Mouse (Mus musculus) megakaryocyte, embryonic 14.5 days (primary cell): ENCODE results near the gene Foxo3. TPM values are rescaled to one million over a fixed set of nuclear protein-coding genes. Genes with fewer than 3 reads are reported as not detected.

Experiments used
- H3K27me3 ChIP-seq: replicated peaks from 2 replicates; pipeline ENCODE3; 2012; ENCODE audit warnings: inconsistent platforms
- H3K36me3 ChIP-seq: replicated peaks from 2 replicates; pipeline ENCODE3; 2012; ENCODE audit warnings: low read length, inconsistent platforms, mixed read lengths
- H3K4me1 ChIP-seq: 2 replicates; pipeline ENCODE4 v1.6.1; 2012; ENCODE audit warnings: inconsistent platforms
- H3K4me3 ChIP-seq: replicated peaks from 2 replicates; pipeline ENCODE3; 2012; ENCODE audit warnings: moderate library complexity, mild to moderate bottlenecking, inconsistent platforms
- H3K9me3 ChIP-seq: 2 replicates; pipeline ENCODE4 v1.6.1; 2012; ENCODE audit warnings: inconsistent platforms
- FLI1 ChIP-seq: IDR thresholded peaks from 2 replicates; pipeline ENCODE4 v1.6.1; 2012; ENCODE audit warnings: low read length, inconsistent platforms, mixed read lengths
- GATA1 ChIP-seq: IDR thresholded peaks from 3 replicates; pipeline ENCODE4 v1.6.1; 2012; ENCODE audit warnings: mixed read lengths, low read length, inconsistent platforms, borderline replicate concordance
- polyA plus RNA-seq: library from polyadenylated mRNA; stranded (reverse); fragments of >175 nt; gene quantifications from 2 replicates; pipeline ENCODE4 v1.2.3, GENCODE M21; 2012; ENCODE audit warnings: low replicate concordance; ENCODE audit not compliant: insufficient read depth

Foxo3 gene
- polyA plus RNA-seq, 1 experiment = 14.8 TPM

DNA sequence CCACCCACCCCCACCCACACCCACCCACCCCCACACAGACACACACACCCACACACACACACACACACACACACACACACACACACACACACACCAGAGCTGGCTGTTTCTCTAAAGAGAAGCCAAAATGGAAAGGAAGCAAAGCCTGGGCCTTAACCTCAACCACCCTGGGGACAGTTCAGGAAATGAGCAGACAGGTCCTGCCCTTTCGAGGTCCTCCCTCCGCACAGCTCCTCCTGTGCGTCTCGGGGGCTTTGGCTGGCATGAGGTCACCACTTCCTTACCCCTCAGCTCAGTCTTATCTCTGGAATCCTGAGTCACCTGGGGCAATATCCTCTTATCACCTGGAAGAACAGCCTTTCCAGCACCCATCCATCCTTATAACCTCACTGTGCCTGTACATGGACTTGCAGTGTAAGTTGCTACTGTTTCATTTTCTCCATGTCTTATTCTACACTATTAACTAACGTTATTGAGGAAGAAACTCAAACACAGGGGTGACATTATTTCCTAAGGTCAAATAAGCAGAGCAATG, 56.1 kb downstream of the Foxo3 start:
- Histone ChIP-seq H3K9me3 (no peaks in the 10 kb centered on the region), H3K4me3 (peak overlapping the region; percentile 79), H3K27me3 (no peaks in the 10 kb centered on the region), H3K36me3 (peaks cover 78% of the 10 kb centered on the region), H3K4me1 (peaks cover 95% of the 10 kb centered on the region)
- TF ChIP-seq FLI1 = no peak
- no peak for TF ChIP-seq GATA1

DNA sequence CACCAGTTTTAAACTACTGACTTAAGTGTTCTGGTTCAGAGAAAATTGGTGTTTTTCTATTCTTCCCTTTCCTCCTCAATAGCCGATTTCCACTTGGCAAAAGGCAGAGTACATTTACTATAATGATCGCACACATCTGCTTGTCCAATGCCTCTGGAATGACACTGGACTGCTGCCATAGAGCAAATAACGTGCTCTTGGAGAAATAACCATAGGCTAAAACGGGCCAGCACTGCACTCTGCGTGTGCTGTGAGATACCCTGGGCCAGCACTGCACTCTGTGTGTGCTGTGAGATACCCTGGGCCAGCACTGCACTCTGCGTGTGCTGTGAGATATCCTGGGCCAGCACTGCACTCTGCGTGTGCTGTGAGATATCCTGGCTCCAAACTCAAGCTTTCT, 65.1 kb downstream of the Foxo3 start:
- H3K4me1 ChIP-seq = peaks cover 59% of the 10 kb centered on the region
- no peak overlapping the region for H3K4me3 ChIP-seq
- peaks cover 83% of the 10 kb centered on the region for H3K36me3 ChIP-seq
- no peak for TF ChIP-seq FLI1
- peaks cover 8% of the 10 kb centered on the region; the same call in 1 of the 2 replicates for H3K9me3 ChIP-seq
- no peaks in the 10 kb centered on the region for H3K27me3 ChIP-seq

DNA sequence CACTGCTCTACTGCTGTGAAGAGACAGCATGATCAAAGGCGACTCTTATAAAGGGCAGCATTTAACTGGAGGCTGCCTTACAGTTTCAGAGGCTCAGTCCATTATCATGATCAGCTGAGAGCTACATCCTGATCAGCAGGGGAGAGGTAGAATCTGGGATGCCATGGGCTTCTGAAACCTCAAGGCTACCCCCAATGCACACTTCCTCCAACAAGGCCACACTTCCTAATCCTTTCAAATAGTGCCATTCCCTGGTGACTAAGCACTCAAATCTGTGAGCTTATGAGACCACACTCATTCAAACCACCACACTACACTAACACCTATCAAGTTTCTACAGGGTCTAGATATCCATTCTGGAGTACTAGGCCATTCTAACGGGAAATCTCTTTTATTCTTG, 65.9 kb downstream of the Foxo3 start:
- Histone ChIP-seq H3K4me1 (peaks cover 59% of the 10 kb centered on the region), H3K36me3 (peaks cover 82% of the 10 kb centered on the region), H3K4me3 (no peak overlapping the region), H3K9me3 (peaks cover 8% of the 10 kb centered on the region; the same call in 1 of the 2 replicates), H3K27me3 (no peaks in the 10 kb centered on the region)
- TF ChIP-seq GATA1 = no peak
- TF ChIP-seq FLI1 = no peak

DNA sequence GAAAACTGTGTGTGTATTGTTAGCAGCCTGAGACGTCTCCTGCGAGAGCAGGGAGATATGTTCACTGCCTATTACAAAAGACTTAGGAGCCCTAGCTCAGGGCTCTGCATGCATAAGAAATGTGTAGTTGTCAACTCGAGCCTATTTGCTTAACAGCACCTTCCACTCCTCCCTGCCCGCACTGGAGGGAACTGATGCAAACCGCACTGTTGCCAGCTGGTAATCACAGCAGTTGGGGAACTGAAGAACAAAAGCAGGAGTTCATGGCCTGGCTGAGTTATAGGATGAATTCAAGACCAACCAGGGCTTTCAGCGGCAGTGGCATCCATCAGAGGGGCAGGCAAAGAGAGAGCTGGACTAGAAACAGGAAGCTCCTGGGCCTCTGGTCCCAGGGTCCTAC, 66.7 kb downstream of the Foxo3 start:
- Histone ChIP-seq H3K4me1 (peaks cover 58% of the 10 kb centered on the region), H3K4me3 (no peak overlapping the region), H3K9me3 (peaks cover 8% of the 10 kb centered on the region; the same call in 1 of the 2 replicates), H3K36me3 (peaks cover 79% of the 10 kb centered on the region), H3K27me3 (no peaks in the 10 kb centered on the region)
- TF ChIP-seq FLI1 = no peak
- TF ChIP-seq GATA1 = no peak

DNA sequence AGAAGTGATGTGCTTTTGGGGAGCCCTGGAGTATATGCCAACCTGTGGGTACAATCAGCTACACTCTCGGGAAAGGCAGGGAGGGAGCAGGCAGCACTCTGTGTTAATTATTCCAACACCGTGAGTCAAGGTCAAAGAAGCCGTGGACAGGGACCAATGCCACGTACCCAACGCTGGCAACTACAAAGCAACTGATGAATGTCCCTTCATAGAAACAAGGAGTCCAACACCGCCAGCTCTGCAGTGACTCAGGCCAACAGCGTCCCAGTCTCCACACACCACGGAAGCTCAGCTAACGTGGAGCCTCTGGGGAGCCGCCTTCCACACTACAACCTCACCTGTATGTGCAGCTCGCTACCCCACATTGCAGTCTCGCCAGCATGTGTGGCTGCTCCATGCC, 68.9 kb downstream of the Foxo3 start:
- H3K36me3 ChIP-seq = peaks cover 77% of the 10 kb centered on the region
- H3K4me3 ChIP-seq = peak overlapping the region; percentile 57
- H3K4me1 ChIP-seq = peaks cover 75% of the 10 kb centered on the region
- H3K9me3 ChIP-seq = peaks cover 8% of the 10 kb centered on the region; the same call in 1 of the 2 replicates
- no peaks in the 10 kb centered on the region for H3K27me3 ChIP-seq
- no peak for TF ChIP-seq GATA1
- TF ChIP-seq FLI1 = no peak

DNA sequence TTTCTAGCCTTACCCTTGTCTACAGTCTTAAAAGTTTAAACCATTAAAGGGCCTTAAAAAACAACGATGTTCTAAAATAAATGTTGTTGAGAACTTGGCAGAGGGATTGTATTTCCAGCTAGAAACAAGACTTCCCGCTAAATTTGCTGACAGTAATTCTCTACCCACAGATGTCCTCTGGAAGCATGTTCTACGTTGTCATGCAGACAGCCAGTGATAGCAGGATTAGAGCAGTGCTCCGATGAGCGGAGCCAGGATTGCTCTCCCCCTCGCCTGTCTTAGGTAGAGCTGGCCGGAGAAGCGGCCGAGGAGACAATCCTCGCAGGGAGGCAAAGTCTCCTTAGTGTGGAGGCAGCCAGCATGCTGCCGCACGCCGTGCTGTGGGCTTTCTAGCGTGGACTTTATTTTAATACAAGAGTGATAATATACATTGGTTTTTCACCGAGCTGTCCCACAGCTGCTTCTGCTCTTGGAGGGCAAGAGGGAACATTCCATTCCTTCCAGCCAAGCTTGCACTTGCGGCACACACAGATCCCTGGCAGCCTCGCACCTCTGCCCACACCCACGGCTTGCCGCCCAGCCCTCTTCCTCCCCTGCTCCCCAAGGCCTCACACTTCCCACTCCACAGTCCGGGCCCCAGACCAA, 71.7 kb downstream of the Foxo3 start:
- Histone ChIP-seq H3K27me3 (no peaks in the 10 kb centered on the region), H3K9me3 (peaks cover 8% of the 10 kb centered on the region; the same call in 1 of the 2 replicates), H3K4me3 (no peak overlapping the region), H3K36me3 (peaks cover 83% of the 10 kb centered on the region), H3K4me1 (peaks cover 87% of the 10 kb centered on the region)
- TF ChIP-seq FLI1 (no peak), GATA1 (no peak)

DNA sequence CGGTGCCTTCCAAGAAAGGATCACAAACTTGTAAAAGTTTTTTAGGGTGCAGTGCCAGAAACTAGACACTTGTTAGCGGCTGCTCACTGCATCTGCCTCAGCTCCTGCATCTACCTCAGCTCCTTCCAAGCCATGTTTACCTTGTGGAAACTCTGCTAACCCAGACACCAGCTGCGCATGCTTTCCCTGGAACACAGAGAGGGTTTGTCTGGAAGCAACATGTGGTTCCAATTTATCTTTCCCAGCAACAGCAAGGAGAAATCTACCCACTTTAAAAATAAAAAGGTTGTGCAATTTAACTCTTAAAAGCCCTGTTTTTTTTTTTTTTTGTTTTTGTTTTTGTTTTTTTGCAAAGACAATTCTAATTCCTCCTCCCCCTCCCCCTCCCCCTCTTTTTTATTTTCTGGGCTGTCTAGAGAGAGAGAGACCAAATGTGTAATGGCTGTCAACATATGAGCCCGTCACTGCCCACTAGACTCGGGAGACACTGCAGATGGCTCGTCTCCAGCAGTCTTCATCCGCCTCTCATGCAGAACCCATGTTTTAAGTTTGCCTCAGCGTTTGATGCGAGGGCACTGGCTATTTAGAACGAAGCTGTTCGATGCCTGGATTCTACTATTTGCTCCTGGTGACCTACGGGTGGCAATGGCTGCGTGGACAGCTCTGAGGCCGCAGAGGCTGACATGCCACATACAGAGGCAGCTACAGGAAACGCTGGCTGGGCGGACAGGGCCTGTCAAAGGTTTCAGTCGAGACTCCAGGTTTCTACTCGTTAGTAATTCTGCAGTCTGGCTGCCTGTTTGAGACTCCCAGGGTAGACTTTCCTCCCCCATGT, 73.0 kb downstream of the Foxo3 start:
- Histone ChIP-seq H3K27me3 (no peaks in the 10 kb centered on the region), H3K9me3 (peaks cover 2% of the 10 kb centered on the region; the same call in 1 of the 2 replicates), H3K4me3 (no peak overlapping the region), H3K4me1 (peaks cover 92% of the 10 kb centered on the region), H3K36me3 (peaks cover 78% of the 10 kb centered on the region)
- TF ChIP-seq FLI1 = no peak
- no peak for TF ChIP-seq GATA1

DNA sequence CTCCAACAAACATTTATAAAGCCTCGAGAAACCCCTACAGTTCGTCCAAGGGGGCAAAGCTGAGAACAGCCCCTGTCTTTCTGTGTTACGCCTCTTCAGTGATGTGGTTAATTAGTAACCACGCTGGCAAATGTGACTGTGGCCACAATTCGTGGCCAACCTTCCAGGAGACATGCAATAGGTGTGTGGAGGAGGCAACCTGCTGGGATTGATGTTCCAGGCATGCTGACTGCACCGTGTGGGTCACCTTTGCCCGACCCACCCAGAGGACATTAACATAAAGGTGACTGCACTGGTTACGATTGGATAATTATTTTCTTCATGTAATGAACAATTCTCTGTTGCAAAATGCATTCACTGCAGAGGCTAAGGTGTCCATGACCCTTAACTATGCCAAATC, 74.0 kb downstream of the Foxo3 start:
- H3K4me3 ChIP-seq = no peak overlapping the region
- no peaks in the 10 kb centered on the region; the same call in 1 of the 2 replicates for H3K9me3 ChIP-seq
- H3K27me3 ChIP-seq = no peaks in the 10 kb centered on the region
- H3K36me3 ChIP-seq = peaks cover 78% of the 10 kb centered on the region
- no peak for TF ChIP-seq GATA1
- no peak for TF ChIP-seq FLI1
- peaks cover 84% of the 10 kb centered on the region for H3K4me1 ChIP-seq

DNA sequence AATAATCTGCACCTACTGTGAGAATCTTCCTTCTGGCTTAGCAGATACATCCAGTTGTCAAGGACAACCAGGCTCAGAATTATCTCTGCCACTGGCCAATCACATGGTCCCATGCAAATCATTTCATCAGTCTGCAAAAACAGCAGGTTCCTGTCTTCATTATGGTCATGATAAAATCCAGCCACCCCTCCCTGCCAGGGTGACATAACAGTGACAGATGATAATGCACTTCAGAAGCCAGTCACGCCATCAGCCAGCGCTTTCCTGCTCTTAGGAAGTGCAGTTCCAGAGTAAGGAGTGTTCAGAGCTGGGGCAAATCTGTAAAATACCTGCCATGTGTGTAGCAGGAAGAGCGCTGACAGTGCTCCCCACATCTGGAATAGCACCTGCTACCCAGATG, 77.1 kb downstream of the Foxo3 start:
- peaks cover 8% of the 10 kb centered on the region for H3K9me3 ChIP-seq
- no peaks in the 10 kb centered on the region for H3K27me3 ChIP-seq
- peaks cover 80% of the 10 kb centered on the region for H3K36me3 ChIP-seq
- no peak overlapping the region for H3K4me3 ChIP-seq
- H3K4me1 ChIP-seq = peaks cover 85% of the 10 kb centered on the region
- TF ChIP-seq GATA1 (no peak), FLI1 (no peak)

DNA sequence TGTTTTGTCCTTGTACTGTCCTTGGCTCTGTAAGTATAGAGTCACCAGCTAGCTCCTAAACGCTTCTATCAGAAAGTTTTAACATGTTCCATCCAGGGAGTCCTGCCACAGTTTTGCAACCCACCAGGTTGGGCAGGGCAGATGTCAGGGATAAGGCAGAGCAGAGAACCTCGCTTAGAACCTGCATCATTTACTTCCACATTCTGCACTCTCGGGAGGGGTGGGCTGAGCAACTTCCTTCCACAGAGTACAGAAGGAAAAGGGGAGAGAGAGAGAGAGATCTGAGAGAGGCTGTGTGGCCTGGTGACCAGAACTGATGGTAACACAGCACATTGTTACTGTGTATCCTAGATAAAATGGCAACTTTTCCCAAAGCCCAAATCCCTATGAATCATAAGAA, 77.9 kb downstream of the Foxo3 start:
- peaks cover 82% of the 10 kb centered on the region for H3K36me3 ChIP-seq
- TF ChIP-seq GATA1 (no peak), FLI1 (no peak)
- H3K9me3 ChIP-seq = peaks cover 8% of the 10 kb centered on the region
- peaks cover 85% of the 10 kb centered on the region for H3K4me1 ChIP-seq
- H3K4me3 ChIP-seq = no peak overlapping the region
- H3K27me3 ChIP-seq = no peaks in the 10 kb centered on the region
